Mouse (Mus musculus) MEL (cell line): ENCODE data around the gene Hrh1.

ENCODE experiments used
- CTCF ChIP-seq, 3 experiments: IDR thresholded peaks in 2 of 3; conservative IDR thresholded peaks in 1 of 3; 2 replicates each; pipeline ENCODE4 v1.5.1; 2011 to 2012; ENCODE audit warnings: low read length in 3 of 3, low read depth in 2 of 3, mild to moderate bottlenecking in 2 of 3, improper control_type of control experiment in 1 of 3, inconsistent platforms in 1 of 3, mixed read lengths in 1 of 3, moderate library complexity in 1 of 3; ENCODE audit not compliant: control insufficient read depth in 1 of 3, insufficient read depth in 1 of 3, poor library complexity in 1 of 3, severe bottlenecking in 1 of 3
- HCFC1 ChIP-seq: IDR thresholded peaks from 2 replicates; pipeline ENCODE4 v1.6.1; 2012; ENCODE audit warnings: low read depth, mild to moderate bottlenecking, inconsistent platforms, low read length, improper control_type of control experiment, moderate library complexity
- POLR2A ChIP-seq, 2 experiments: IDR thresholded peaks; 2 replicates each; pipeline ENCODE4 v1.6.1; 2011 to 2012; ENCODE audit warnings: low read length in 2 of 2, mild to moderate bottlenecking in 2 of 2, control low read depth in 1 of 2, improper control_type of control experiment in 1 of 2, low read depth in 1 of 2, moderate library complexity in 1 of 2; ENCODE audit not compliant: control insufficient read depth in 1 of 2, insufficient read depth in 1 of 2, poor library complexity in 1 of 2
- TCF12 ChIP-seq: IDR thresholded peaks from 2 replicates; pipeline ENCODE4 v1.6.1; 2014; ENCODE audit warnings: low read depth, mild to moderate bottlenecking, inconsistent platforms, low read length, improper control_type of control experiment, moderate library complexity
- UBTF ChIP-seq: IDR thresholded peaks from 2 replicates; pipeline ENCODE4 v1.6.1; 2012; ENCODE audit warnings: low read depth, mild to moderate bottlenecking, inconsistent platforms, low read length, improper control_type of control experiment, moderate library complexity, borderline replicate concordance; ENCODE audit not compliant: insufficient read depth

DNA sequence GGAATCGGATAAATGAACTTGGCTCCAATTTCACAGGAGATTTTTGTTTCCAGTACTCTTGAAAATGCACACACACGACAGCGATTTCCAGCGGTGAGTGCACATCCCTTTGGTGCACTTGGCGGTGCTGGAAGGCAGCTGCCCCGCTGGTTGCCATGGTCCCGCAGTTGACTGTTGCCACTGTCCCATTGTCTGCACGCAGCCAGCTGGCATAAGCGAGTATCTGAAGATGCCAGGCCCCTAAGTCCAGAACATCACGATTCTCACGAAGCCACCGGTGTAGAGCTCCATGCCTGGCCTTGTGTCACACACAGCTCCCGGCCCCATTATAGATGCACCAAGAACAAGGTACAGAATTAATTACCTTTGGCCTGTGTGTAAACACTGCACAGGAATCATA lies 29.9 kb downstream of the Hrh1 start:
- no peak for TF ChIP-seq CTCF (IDR thresholded peaks at IDR 0.05 in 2 of 3, conservative IDR thresholded peaks at IDR 0.05 in 1 of 3; ENCODE audit: control insufficient read depth in 1 of 3, insufficient read depth in 1 of 3, low read depth in 2 of 3, low read length in 3 of 3, poor library complexity in 1 of 3, severe bottlenecking in 1 of 3)
- TF ChIP-seq TCF12: no peak
- TF ChIP-seq UBTF: no peak
- no peak for TF ChIP-seq POLR2A (IDR thresholded peaks at IDR 0.05; ENCODE audit: control insufficient read depth in 1 of 2, insufficient read depth in 1 of 2, low read depth in 1 of 2, low read length in 2 of 2, poor library complexity in 1 of 2)
- no peak for TF ChIP-seq HCFC1
